Mouse (Mus musculus) CH12.LX (cell line): ENCODE measurements at regions not wholly inside any gene's neighbourhood (a gene's known extent, or its start where the extent isn't known, plus 50 kb on each side); places are given as distances from the start of the nearest gene placed in this dataset.

Source experiments
- DNase-seq: peaks from one replicate; pipeline ENCODE4 v3.0.0-alpha.2; 2013; ENCODE audit errors: extremely low read depth
- H3K27ac ChIP-seq: 2 replicates; pipeline ENCODE4 v1.5.1; 2012; ENCODE audit warnings: low read depth, mild to moderate bottlenecking, control low read depth, moderate library complexity; ENCODE audit not compliant: insufficient read depth
- H3K27me3 ChIP-seq: replicated peaks from 2 replicates; pipeline ENCODE3; 2012; ENCODE audit warnings: inconsistent platforms
- H3K36me3 ChIP-seq, 2 experiments: replicated peaks in 1 of 2; 2 replicates each; pipeline versions ENCODE3 to v1.6.1; 2012; ENCODE audit warnings: inconsistent platforms in 1 of 2, low read length in 1 of 2, mild to moderate bottlenecking in 1 of 2, mixed read lengths in 1 of 2, moderate library complexity in 1 of 2; ENCODE audit not compliant: control insufficient read depth in 1 of 2, insufficient read depth in 1 of 2
- H3K4me1 ChIP-seq, 2 experiments: 2 replicates each; pipeline ENCODE4 v1.6.1; 2012; ENCODE audit warnings: inconsistent platforms in 1 of 2, moderate library complexity in 1 of 2; ENCODE audit not compliant: insufficient read depth in 2 of 2, control insufficient read depth in 1 of 2
- H3K4me2 ChIP-seq: 2 replicates; pipeline ENCODE4 v1.6.1; 2012; ENCODE audit warnings: low read depth, mild to moderate bottlenecking, control low read depth; ENCODE audit not compliant: poor library complexity, insufficient read depth, severe bottlenecking
- H3K4me3 ChIP-seq, 3 experiments: fragments of 150-350 bp in 1 of 3; sonication (generic) in 1 of 3; replicated peaks in 1 of 3; 2 replicates each; pipeline versions ENCODE3 to v1.5.1; 2011 to 2012; ENCODE audit warnings: low read depth in 2 of 3, low read length in 2 of 3, mild to moderate bottlenecking in 2 of 3, moderate library complexity in 2 of 3, control low read depth in 1 of 3, improper control_type of control experiment in 1 of 3, inconsistent platforms in 1 of 3, mixed read lengths in 1 of 3; ENCODE audit not compliant: poor library complexity in 1 of 3
- H3K79me2 ChIP-seq: replicated peaks from 2 replicates; pipeline ENCODE4 v1.6.1; 2012; ENCODE audit warnings: mild to moderate bottlenecking, moderate library complexity; ENCODE audit not compliant: control insufficient read depth, poor library complexity, insufficient read depth, severe bottlenecking; ENCODE audit errors: extremely low read depth
- H3K9ac ChIP-seq: 2 replicates; pipeline ENCODE4 v1.6.1; 2012; ENCODE audit warnings: low read depth, mild to moderate bottlenecking, control low read depth, moderate library complexity; ENCODE audit not compliant: insufficient read depth
- H3K9me3 ChIP-seq: replicated peaks from 2 replicates; pipeline ENCODE3; 2012; ENCODE audit warnings: low read length, inconsistent platforms, mixed read lengths
- BHLHE40 ChIP-seq: IDR thresholded peaks from 2 replicates; pipeline ENCODE4 v1.6.1; 2011; ENCODE audit warnings: mild to moderate bottlenecking, low read depth, low read length, improper control_type of control experiment
- CHD2 ChIP-seq: IDR thresholded peaks from 2 replicates; pipeline ENCODE4 v1.6.1; 2011; ENCODE audit warnings: low read length, improper control_type of control experiment
- ELF1 ChIP-seq: IDR thresholded peaks from 2 replicates; pipeline ENCODE4 v1.6.1; 2014; ENCODE audit warnings: low read depth, mild to moderate bottlenecking, inconsistent platforms, low read length, improper control_type of control experiment
- EP300 ChIP-seq: IDR thresholded peaks from 2 replicates; pipeline ENCODE4 v1.6.1; 2011; ENCODE audit warnings: low read length, improper control_type of control experiment
- ETS1 ChIP-seq: conservative IDR thresholded peaks from 2 replicates; pipeline ENCODE4 v1.6.1; 2012; ENCODE audit warnings: low read depth, mild to moderate bottlenecking, inconsistent platforms, low read length, improper control_type of control experiment, moderate library complexity
- HCFC1 ChIP-seq: IDR thresholded peaks from 2 replicates; pipeline ENCODE4 v1.6.1; 2012; ENCODE audit warnings: low read depth, mild to moderate bottlenecking, inconsistent platforms, low read length, improper control_type of control experiment
- IRF4 ChIP-seq: IDR thresholded peaks from 2 replicates; pipeline ENCODE4 v1.6.1; 2014; ENCODE audit warnings: low read depth, mild to moderate bottlenecking, inconsistent platforms, low read length, improper control_type of control experiment
- JUN ChIP-seq: IDR thresholded peaks from 2 replicates; pipeline ENCODE4 v1.6.1; 2011; ENCODE audit warnings: low read depth, mild to moderate bottlenecking, low read length, improper control_type of control experiment, moderate library complexity; ENCODE audit not compliant: insufficient read depth
- JUND ChIP-seq: conservative IDR thresholded peaks from 2 replicates; pipeline ENCODE4 v1.6.1; 2011; ENCODE audit warnings: low read depth, low read length, improper control_type of control experiment
- MAX ChIP-seq: IDR thresholded peaks from 2 replicates; pipeline ENCODE4 v1.6.1; 2011; ENCODE audit warnings: low read length, improper control_type of control experiment
- MAZ ChIP-seq: IDR thresholded peaks from 2 replicates; pipeline ENCODE4 v1.6.1; 2012; ENCODE audit warnings: low read depth, mild to moderate bottlenecking, inconsistent platforms, low read length, improper control_type of control experiment, moderate library complexity
- MEF2A ChIP-seq: IDR thresholded peaks from 2 replicates; pipeline ENCODE4 v1.6.1; 2014; ENCODE audit warnings: low read depth, mild to moderate bottlenecking, inconsistent platforms, low read length, improper control_type of control experiment, borderline replicate concordance
- PAX5 ChIP-seq: IDR thresholded peaks from 2 replicates; pipeline ENCODE4 v1.6.1; 2012; ENCODE audit warnings: low read length, inconsistent platforms, mixed read lengths
- RAD21 ChIP-seq: IDR thresholded peaks from 2 replicates; pipeline ENCODE4 v1.6.1; 2011; ENCODE audit warnings: low read depth, mild to moderate bottlenecking, low read length, improper control_type of control experiment, moderate library complexity
- SIN3A ChIP-seq: IDR thresholded peaks from 2 replicates; pipeline ENCODE4 v1.6.1; 2012; ENCODE audit warnings: low read length, improper control_type of control experiment, inconsistent platforms
- TCF12 ChIP-seq: IDR thresholded peaks from 2 replicates; pipeline ENCODE4 v1.6.1; 2014; ENCODE audit warnings: low read depth, mild to moderate bottlenecking, inconsistent platforms, low read length, improper control_type of control experiment
- USF1 ChIP-seq: IDR thresholded peaks from 2 replicates; pipeline ENCODE4 v1.6.1; 2014; ENCODE audit warnings: low read depth, mild to moderate bottlenecking, inconsistent platforms, low read length, improper control_type of control experiment
- USF2 ChIP-seq: conservative IDR thresholded peaks from 2 replicates; pipeline ENCODE4 v1.6.1; 2011; ENCODE audit warnings: low read depth, low read length, improper control_type of control experiment
- ZC3H11A ChIP-seq: IDR thresholded peaks from 2 replicates; pipeline ENCODE4 v1.6.1; 2012; ENCODE audit warnings: low read depth, mild to moderate bottlenecking, inconsistent platforms, low read length, improper control_type of control experiment
- ZNF384 ChIP-seq: IDR thresholded peaks from 2 replicates; pipeline ENCODE4 v1.6.1; 2012; ENCODE audit warnings: low read depth, low read length, improper control_type of control experiment, inconsistent platforms
- dilution Hi-C: fragments of 300-500 bp; cut with MboI; formaldehyde crosslinking; loops from 2 replicates; pipeline ENCODE4 v1.14.3; 2020; ENCODE audit warnings: low sequenced_read_pairs; ENCODE audit not compliant: extremely low pct_unique_long_range_greater_than_20kb, extremely low pct_ligation_motif_present
- in situ Hi-C: fragments of 300-500 bp; cut with MboI; formaldehyde crosslinking; loops from 3 replicates; pipeline ENCODE4 v1.14.3; 2019; ENCODE audit warnings: low sequenced_read_pairs, low pct_ligation_motif_present, low pct_unique_long_range_greater_than_20kb, mixed read lengths

DNA sequence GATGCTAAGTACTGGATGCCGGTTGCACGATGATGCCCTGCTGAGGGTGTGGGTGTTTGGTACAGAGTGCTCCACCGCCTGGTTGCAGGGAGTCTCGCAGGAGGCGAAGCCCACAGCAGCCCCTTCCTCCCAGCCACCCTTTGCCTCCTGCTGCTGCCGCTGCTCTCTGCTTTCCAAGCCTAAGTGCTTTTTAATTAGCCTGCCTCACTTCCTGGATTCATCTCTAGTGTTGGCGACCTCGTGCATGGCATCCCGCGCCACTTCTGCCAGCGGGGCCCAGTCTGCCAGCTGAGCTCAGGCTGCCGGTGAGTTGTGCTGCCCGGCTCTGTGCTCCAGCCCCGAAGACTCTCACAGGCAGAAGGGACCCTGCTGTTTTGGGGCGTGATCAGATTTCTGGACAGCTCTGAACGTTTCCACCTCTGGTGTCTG lies 159.3 kb downstream of the Gxylt1 start:
- H3K9ac ChIP-seq, result no peak overlapping the region
- DNase-seq, result no peak
- dilution Hi-C loops, result no loop called here

DNA sequence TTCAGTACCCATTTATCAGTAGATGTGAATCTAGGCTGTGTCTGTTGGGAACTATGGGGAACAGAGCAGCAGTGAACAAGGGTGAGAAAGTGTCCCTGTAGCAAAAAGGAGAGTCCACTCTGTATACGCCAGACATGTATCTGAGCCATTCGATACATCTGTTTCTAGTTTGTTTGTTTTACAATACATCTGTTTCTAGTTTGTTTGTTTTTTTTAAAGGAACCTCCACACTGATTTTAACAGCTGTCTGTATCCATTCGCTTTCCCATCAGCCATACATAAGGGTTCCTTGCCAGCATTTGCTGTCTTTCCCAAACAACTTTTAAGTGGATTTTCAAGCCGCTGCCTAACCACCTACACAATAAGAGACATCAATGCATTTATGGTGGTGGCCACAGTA lies 170.0 kb downstream of the Gxylt1 start:
- dilution Hi-C loops, result no loop called here
- no peak overlapping the region for H3K4me2 ChIP-seq
- H3K4me3 ChIP-seq, result no peak overlapping the region
- in situ Hi-C loops, result no loop called here
- H3K27me3 ChIP-seq, result no peaks in the 10 kb centered on the region
- H3K79me2 ChIP-seq, result no peaks in the 10 kb centered on the region
- no peak overlapping the region for H3K9ac ChIP-seq
- peaks cover 62% of the 10 kb centered on the region for H3K9me3 ChIP-seq
- no peak for DNase-seq
- TF ChIP-seq BHLHE40 (no peak), SIN3A (no peak), TCF12 (no peak), USF2 (no peak), JUN (no peak), HCFC1 (no peak), ELF1 (no peak), ZC3H11A (no peak), USF1 (no peak), ZNF384 (no peak), RAD21 (no peak), JUND (no peak), ETS1 (no peak)
- no peaks in the 10 kb centered on the region for H3K4me1 ChIP-seq
- no peaks in the 10 kb centered on the region for H3K36me3 ChIP-seq
- H3K27ac ChIP-seq, result no peak overlapping the region

More for the DNA sequence above, 159.3 kb downstream of the Gxylt1 start:
- Histone ChIP-seq H3K79me2 (no peaks in the 10 kb centered on the region), H3K4me3 (no peak overlapping the region), H3K27ac (no peak overlapping the region), H3K9me3 (peaks cover 65% of the 10 kb centered on the region), H3K4me2 (no peak overlapping the region), H3K27me3 (no peaks in the 10 kb centered on the region), H3K4me1 (no peaks in the 10 kb centered on the region), H3K36me3 (no peaks in the 10 kb centered on the region)
- in situ Hi-C loops, result no loop called here
- TF ChIP-seq IRF4 (no peak), JUN (no peak), PAX5 (no peak), MAZ (no peak), EP300 (no peak), MAX (no peak), MEF2A (no peak), CHD2 (no peak), RAD21 (no peak), ZC3H11A (no peak)
